Mouse (Mus musculus): ENCODE measurements around the gene Acvrl1.

Acvrl1 gene

DNA sequence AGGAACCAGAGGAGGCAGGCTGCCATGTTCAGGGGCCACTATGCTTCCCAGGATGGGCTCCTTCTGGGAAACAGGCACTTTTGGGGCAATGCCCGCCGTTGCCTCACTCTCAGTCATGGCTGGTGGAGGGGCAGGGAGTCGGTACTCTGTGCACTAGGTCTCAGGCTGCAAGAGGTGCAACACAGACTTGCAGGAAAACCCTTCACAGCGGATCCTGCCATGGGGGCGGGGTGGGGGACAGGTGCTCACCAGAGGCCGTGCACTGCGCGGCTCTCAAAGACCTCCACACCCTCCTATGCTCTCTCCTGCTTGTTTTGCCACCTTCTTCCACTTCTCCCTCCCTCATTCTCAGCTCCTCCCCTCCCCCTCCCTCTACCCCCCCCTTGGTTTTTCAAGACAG, 14.3 kb downstream of the Acvrl1 start:
- DNase-seq (ENCODE audit: low spot score in 2 of 2) = no peak

GRCm38 (mm10) chr15:101143494-101143893, 15.2 kb downstream of the Acvrl1 start:
- peak in 1 of 2 experiments; percentile 29 for DNase-seq (ENCODE audit: low spot score in 2 of 2)

GRCm38 (mm10) chr15:101144176-101144575, 15.9 kb downstream of the Acvrl1 start:
- no peak for DNase-seq (ENCODE audit: low spot score in 2 of 2)

GRCm38 (mm10) chr15:101144779-101145178, 16.5 kb downstream of the Acvrl1 start:
- no peak for DNase-seq (ENCODE audit: low spot score in 2 of 2)

DNA sequence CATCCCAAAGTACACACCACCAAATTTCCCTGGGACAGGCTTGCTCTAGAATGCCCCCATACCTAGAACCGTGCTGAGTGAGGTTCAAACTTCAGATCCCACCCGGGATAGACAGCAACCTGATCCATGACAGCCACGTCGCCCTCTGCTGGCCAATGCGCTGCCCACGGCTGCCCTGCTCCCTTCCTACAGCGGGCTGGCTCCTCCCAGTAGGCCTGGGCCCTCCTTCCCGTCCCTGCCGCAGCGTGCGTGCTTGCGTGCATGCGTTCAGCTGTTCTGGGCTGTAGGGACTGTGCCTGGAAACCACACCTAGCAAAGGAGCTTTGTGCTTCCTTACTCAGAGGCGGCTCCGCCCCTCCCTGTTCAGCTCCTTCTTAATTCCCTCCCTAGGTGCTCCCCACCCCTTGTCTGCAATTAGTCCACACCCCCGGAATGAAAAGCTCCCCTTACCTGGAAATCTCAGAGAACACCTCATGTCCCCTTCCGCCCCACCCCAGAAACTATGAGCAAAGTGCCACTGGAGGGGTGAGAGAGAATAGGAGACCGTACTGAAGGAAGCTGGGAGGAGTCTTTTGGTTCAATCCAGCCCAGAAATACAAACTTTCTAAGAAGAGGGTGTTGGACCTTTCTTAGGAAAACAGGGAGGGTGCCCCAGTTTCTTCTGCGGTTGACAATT, 17.2 kb downstream of the Acvrl1 start:
- DNase-seq (ENCODE audit: low spot score in 2 of 2) = peak; percentile 91 to 96

- no peak for DNase-seq (ENCODE audit: low spot score in 2 of 2)
Observed at GRCm38 (mm10) chr15:101146100-101146965, 18.0 kb downstream of the Acvrl1 start.

DNA sequence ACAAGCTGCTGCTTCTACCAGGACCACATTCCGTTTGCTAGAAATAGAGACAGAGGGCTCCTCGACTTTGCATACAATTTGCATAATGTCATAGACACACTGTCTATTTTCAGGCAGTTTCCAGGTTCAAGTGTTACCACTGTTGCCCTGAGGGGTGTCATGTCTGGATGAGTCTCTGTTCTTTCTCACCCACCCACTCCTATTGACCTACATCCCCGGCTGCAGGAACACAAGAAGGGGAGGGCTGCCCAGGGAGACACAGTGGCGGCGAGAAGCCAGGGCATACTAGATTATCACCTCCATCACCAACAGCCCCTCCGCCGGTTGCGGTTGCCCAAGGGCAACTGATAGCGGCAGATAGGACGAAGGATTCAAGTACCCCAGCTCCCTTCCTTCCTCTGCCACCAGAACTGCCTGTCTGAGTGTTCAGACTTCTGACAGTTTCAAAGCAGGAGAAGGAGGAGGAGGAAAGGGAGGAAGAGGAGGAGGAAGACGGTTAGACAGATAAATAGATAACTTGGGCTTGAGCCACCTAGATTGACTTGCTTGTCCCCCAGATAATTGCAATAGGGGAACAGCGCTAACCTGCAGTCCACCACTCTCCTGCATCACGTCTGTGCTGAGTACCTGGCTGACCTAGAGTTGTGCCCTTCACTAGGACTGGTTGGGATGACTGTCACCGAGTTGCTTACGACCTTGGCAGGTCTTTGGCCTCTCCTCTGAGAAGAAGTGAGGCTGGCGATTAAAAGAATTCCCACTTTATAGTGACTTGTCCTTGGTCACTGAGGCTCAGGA, 19.0 kb downstream of the Acvrl1 start:
- DNase-seq (ENCODE audit: low spot score in 2 of 2) = no peak

GRCm38 (mm10) chr15:101147910-101148273, 19.6 kb downstream of the Acvrl1 start:
- DNase-seq (ENCODE audit: low spot score in 2 of 2) = no peak

DNA sequence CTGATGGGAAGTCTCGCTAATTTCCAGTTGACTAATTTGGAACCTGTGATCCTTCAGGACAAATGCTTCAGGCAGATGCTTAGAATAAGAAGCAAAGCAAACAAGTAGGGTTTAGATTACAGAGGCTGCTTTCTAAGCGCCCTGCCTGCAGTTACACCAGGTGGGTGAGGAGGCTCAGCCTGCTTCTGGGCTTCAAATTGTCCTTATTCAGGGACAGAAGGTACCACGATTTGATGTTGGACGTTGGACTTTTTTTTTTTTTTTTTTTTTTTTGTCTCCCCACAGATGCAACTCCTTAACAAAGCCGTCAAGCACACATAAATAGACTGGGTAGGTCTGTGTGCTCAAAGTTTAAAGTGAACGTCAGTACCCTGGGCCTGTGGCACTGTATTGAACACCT, 20.3 kb downstream of the Acvrl1 start:
- no peak for DNase-seq (ENCODE audit: low spot score in 2 of 2)

DNA sequence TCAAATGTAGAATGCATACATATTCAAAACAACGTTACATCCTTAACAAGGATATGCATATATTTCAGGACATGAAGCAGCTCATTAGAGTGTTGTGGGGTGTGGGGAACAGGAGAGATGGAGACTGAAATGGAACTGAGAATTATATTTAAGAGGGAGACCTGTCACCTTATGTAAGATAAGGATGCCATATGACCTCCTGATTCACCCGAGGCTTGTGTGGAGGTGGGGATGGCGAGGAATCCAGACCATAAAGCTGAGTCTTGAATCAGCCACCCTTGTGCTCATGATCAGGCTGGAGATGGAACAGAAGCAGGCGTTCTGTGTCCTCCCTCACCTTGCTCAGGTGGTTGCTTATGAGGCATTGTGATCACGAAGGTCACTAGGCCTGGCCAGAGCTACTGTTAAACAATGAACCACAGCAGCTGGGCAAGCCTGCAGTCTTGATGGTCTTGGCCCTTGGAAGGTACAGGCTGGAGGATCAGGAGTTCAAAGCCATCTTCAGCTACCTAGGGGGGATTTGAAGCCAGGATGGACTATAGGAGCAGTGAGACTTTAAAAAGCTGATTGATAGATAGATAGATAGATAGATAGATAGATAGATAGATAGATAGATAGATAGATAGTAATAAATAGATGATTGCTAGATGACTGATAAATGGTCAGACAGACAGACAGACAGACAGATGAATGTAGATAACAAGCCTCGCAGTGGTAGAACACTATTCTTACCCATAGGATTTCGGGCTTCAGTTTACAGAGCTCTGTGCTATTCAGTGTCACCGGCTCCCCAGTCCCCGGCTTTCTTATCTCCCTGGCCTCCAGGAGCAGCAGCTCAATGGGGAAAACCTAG, 23.3 kb downstream of the Acvrl1 start:
- DNase-seq (ENCODE audit: low spot score in 2 of 2) = no peak

GRCm38 (mm10) chr15:101154700-101155616, 26.6 kb downstream of the Acvrl1 start:
- DNase-seq (ENCODE audit: low spot score in 2 of 2) = no peak

GRCm38 (mm10) chr15:101160128-101160527, 31.8 kb downstream of the Acvrl1 start:
- no peak for DNase-seq (ENCODE audit: low spot score in 2 of 2)

DNA sequence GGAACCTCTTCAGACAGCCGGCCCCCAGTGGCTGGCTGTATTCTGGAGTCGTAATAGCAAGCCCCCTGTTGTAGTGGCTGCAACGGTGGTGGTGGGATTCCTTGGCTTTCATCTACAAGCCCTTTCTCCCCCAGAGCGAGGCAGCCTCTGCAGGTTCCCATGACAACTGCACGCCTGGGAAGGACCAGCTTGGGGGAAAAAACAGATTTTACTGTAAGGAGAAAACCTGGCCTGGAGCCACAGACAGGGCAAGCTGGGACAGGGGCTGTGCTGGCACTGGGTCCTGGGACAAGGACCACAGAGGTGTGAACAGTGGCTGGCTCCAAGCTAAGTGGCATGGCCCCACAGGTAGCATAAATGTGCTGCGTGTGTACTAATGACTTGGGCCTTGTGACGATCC, 32.3 kb downstream of the Acvrl1 start:
- peak in 1 of 2 experiments; percentile 59 for DNase-seq (ENCODE audit: low spot score in 2 of 2)

DNA sequence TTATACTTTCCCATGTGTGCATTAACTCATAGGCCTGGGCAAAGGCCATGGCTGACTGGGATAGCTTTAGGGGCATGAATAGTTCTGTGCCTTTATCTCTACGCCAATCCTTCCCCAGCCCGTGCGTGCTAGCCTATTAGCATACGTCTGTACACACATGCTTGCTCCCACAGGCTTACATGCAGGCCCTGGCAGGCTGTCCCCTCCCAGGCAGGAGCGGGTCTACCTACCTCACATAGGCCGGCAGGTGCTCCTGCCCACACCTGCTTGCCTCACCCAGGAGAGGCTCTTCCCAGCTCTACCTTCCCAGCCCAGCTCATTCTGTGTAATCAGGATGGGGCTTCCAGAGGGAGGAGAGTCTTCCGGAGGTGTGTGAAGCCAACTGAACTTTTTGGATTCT, 33.2 kb downstream of the Acvrl1 start:
- no peak for DNase-seq (ENCODE audit: low spot score in 2 of 2)

DNA sequence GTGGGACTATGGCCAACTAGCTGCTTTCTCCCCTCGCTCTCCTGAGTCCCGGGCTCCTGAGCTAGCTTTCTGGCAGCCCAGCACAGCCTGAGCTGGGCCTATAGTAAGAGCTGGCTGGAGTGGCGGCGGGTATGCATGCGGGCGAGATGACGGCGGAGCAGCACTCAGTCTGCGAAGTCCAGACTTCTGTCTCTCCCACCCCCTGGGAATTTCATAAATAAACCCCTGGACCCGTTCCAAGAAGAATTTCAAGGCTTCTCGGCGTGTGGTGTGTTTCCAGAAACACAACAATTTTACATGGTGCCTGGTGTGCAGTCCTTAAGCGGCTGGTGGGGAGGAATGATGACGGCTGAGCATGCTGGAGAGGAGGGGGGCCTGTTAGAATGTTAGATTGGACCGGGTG, 34.7 kb downstream of the Acvrl1 start:
- no peak for DNase-seq (ENCODE audit: low spot score in 2 of 2)

GRCm38 (mm10) chr15:101163854-101164253, 35.5 kb downstream of the Acvrl1 start:
- no peak for DNase-seq (ENCODE audit: low spot score in 2 of 2)

GRCm38 (mm10) chr15:101164291-101164690, 36.0 kb downstream of the Acvrl1 start:
- no peak for DNase-seq (ENCODE audit: low spot score in 2 of 2)

DNA sequence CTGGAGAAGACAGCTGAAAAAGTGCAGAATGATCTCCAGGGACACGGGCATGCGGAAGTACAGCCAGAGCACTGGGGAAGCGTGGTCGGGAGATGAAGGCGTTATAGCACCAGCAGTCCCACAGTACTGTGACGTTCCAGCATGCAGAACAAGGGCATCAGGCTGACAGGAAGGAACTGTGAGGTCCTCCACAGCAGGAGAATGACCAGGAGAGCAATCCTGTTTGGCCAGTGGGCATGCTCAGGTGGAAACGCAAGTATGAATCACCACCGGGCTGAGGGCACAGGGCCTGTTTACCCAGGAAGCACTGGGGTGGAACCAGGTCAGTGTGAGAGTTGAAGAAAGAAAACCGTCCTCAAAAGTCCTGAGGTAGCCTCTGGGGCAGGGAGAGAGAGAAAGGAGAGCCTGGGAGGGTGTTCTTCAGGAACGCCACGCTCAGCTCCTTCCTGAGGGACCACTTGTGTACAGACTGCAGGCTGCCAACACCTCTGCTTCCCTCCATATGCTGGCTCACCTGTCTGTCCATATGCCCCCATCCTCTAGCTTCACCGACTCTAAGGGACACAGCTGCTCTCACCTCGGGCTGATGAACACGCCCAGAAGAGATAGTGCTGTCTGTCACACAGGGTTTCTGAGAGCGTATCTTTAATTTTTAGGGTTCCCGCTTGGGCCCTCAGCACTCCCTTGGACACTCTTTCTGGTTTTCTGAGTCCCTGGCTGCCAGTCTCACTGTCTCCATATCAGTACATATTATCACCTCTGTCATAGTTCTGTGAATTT, 37.5 kb downstream of the Acvrl1 start:
- no peak for DNase-seq (ENCODE audit: low spot score in 2 of 2)

DNA sequence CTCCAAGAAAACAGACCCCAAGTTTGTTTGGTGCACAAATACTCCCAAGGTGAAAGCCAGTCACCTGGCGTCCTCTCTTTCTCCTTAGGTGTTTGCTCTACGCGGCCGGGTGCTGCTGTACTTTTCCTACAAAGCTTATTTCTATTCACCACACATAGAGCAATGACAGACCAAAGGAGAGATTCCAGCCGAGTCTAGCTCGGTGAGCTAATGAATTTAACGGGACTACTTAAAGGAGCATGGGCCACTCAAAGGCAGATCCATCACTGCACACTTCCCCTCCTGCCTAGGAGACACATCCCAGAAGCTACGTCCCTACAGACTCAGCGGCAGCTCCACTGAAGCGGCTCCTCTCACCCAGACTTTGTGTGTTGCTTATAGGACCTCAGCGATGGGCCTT, 39.2 kb downstream of the Acvrl1 start:
- no peak for DNase-seq (ENCODE audit: low spot score in 2 of 2)

- DNase-seq (ENCODE audit: low spot score in 2 of 2) = no peak
Observed at GRCm38 (mm10) chr15:101169910-101170309, 41.6 kb downstream of the Acvrl1 start.

Data from cerebellum, postnatal 4 days (tissue).